Mouse (Mus musculus) layer of hippocampus, adult 9-11 months (tissue): Measurements from ENCODE around the gene Atg7.

Source experiments
- DNase-seq: peaks from one replicate; pipeline ENCODE4 v3.0.0; 2022

The Atg7 gene

DNA sequence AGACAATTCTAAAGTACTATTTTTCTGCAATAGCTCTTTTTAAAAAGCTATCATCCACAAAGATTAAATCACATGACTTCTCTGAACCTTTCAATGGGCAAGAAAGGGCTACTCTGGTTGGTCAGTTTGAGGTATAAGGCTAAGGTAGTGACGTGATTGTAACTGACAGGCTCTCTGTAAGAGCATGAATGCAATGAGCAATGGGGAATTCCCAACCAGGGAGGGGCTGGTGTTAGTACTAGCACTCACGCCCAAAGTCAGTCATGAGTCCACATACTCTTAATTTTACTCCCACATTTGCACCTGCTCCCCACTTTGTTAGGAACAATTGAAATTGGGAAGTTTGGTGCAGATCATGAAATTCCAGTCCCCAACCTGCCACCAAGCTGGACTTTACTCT, 147.2 kb downstream of the Atg7 start:
- no peak for DNase-seq

GRCm38 (mm10) chr6:114790902-114791301, 148.0 kb downstream of the Atg7 start:
- DNase-seq, result no peak

DNA sequence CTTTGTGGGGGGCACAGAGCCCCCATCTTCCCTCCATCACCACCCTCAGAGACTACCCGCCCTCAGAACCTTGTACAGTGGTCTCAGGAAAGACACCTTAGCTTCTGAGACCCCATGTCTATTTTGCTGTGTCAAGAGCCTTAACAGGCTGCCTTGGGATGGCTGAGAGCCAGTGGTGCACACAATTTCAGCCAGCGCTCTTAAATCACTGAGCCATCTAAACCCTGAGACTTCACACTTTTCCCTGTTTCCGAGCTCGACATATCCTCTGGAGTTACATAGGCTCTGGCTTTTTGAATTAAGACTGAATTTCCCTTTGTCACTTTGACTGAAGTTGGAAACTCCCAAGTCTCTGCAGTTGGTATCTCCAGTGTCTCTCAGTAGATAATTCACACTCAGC, 148.9 kb downstream of the Atg7 start:
- DNase-seq, result no peak

- DNase-seq, result no peak
These were observed 151.8 kb downstream of the Atg7 start for GRCm38 (mm10) chr6:114794706-114795105.

GRCm38 (mm10) chr6:114795706-114796325, 152.9 kb downstream of the Atg7 start:
- no peak for DNase-seq

GRCm38 (mm10) chr6:114797901-114798300, 155.0 kb downstream of the Atg7 start:
- DNase-seq, result no peak

GRCm38 (mm10) chr6:114798715-114799114, 155.8 kb downstream of the Atg7 start:
- no peak for DNase-seq

DNA sequence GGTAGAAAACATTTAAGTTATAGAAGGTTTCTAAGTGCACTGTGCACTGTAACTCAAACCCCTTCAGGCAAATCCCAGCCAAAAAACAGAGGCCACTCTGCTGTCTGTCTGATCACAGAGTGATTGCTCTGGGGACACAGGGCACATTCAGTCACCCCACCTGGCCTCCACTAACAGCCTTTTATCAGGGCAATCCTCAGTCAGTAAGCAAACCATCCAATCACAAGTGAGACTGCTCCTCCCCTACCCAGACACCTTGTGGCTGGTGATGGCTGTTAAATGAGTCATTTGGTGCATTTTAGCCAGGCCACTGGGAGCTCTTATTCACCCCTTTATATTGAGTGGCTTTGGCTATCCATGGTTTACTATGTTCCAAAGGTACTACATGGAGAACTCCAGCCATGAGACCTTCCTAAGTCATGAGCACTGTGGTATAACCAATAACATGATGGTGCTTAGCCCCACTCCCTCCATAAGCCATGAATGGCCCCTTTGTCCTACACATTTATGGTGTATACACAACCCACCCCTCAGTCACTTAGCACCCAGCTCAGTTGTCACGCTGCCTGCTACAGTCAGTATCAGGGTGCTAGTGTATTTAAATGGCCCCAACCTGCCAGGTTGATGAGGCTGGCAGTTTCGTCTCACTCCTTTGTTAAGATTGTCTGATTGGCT, 157.5 kb downstream of the Atg7 start:
- no peak for DNase-seq

- no peak for DNase-seq
These were observed 161.1 kb downstream of the Atg7 start for GRCm38 (mm10) chr6:114803915-114804535.

- DNase-seq, result no peak
These were observed 162.0 kb downstream of the Atg7 start for GRCm38 (mm10) chr6:114804866-114805265.

GRCm38 (mm10) chr6:114805927-114806326, 163.0 kb downstream of the Atg7 start:
- no peak for DNase-seq

GRCm38 (mm10) chr6:114807474-114807873, 164.6 kb downstream of the Atg7 start:
- DNase-seq, result no peak

DNA sequence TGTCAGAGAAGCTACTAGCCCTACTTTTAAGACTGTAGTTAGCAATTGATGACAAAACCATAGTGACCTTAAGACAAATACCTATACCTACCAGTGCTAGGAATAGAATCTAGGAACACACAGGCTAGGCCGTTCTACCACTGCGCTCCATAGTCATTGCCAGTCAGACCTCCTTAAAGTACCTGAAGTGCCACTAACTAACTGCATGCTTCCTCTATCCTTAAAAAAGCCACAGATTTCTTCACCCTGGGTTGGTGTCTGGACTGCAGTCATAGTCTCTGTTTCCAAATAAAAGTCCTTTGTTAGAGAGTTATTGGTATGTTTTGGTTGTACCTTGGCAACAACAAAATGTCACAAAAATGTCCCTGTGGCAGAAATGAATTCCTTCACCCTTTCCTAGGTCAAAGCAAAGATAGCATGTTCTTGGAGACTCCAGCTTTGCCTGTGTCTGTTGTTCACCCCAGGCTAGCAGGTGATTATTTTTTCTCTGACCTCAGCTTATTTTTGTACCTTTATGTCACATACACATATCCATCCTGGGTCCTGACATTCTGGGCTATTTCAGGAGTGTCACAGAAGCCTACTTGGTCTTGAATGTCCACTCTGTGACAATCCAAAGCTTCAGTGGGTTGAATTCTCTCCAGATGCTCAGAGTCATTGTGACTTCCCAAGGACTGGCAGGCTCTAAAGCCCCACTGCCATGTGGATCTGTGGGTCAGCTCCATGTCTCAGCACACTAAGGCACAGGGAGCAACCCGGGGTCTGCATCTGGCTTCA, 165.9 kb downstream of the Atg7 start:
- no peak for DNase-seq

DNA sequence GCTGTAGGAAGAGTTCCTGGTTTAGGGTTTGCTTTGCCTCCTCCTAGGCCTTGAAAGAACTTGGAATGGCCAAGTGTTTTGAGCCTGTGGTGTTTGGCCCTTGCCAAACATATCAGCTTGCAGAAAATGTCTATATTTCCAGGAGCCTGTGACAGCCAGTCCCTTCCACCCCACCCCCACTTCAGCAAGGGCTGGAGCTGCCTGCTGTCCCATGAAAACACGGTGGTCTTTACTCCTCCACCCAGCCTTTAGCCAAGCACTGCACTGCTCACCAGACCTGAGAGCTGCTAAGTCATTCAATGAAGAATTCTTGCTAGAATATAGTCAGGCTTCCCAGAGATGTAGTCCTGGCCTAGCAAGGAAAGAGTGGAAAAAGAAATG, 166.5 kb downstream of the Atg7 start:
- DNase-seq, result no peak

- no peak for DNase-seq
These were observed 169.4 kb downstream of the Atg7 start for GRCm38 (mm10) chr6:114812322-114812721.

- DNase-seq, result no peak
These were observed 169.9 kb downstream of the Atg7 start for GRCm38 (mm10) chr6:114812779-114813178.

GRCm38 (mm10) chr6:114814199-114814881, 171.4 kb downstream of the Atg7 start:
- no peak for DNase-seq

DNA sequence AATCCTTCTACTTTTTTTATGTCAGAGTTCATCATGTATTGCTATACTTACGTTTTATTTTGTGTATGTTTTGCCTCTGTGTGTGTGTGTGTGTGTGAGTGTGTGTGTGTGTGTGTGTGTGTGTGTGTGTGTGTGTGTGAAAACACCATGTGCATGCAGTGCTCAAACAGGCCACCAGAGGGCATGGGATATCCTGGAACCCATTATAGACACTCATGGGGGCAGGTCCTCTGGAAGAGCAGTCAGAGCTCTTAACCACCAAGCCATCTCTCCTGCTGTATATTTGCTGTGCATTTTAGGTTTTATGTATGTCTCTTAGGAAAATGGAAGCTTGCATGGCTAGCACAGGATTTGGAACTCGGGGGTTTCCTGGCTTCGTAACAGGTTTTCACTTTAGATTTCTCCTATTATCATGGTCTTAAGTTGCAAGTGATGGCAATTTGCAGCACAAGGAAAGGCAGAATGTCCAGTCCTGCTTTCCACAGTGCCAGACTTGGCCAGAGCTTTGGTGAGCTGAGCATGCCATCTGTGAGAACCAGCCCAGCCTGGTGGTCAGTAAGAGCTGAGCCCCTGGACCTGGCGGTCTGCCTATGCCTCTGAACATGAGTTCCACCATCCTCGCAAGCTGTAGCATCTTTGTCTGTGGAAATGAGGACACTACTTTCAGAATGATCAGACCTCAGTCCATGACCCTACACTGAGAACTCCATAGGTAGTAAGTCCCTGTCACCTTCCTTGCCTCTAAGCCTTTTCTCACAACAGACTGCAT, 172.2 kb downstream of the Atg7 start:
- DNase-seq, result no peak

DNA sequence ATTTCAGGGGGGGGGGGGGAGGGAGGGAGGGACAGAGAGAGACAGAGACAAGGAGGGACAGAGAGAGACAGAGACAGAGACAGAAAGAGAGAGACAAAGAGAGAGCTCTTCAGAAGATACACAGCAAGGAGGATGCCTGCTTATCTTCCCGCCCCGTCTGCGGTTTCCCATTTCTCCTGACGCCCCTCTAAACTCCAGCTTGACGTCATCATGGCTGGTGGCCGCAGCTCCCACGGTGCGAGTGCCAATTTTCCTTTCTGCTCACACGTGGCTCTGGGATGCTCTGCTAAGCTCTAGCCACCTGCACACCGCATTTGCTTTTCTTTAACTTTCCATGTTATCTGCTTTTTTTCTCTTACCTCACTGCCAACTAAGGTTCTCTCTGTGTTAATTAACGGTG, 175.1 kb downstream of the Atg7 start:
- no peak for DNase-seq

- no peak for DNase-seq
These were observed 175.6 kb downstream of the Atg7 start for GRCm38 (mm10) chr6:114818471-114818870.

- no peak for DNase-seq
These were observed 177.1 kb downstream of the Atg7 start for GRCm38 (mm10) chr6:114819971-114820481.

- no peak for DNase-seq
These were observed 178.7 kb downstream of the Atg7 start for GRCm38 (mm10) chr6:114821646-114822045.
